Mouse (Mus musculus): ENCODE results near the gene Selenos. TPM values are rescaled to one million over a fixed set of nuclear protein-coding genes. Genes with fewer than 3 reads are reported as not detected.

The Selenos gene
- polyA plus RNA-seq, 1 experiment = 82.2 TPM

DNA sequence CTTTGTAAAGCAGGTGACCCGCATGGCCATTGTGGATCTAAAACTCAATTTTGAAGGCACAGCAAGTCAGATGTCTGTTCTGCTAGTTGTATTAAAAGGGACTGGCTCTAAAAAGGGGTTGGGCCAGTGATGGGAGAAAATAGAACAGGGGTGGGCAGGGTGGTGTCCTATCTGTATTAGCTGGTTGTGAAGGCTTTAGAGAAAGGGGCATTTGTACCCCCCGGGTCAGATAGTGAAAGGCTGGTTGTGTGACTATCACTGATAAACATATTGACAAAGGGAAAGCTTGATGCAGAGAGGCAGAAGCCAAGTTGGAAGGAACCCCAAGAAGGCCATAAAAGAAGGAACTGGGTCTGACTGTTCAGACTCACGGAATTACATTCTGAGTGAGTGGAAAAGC, 34.1 kb downstream of the Selenos start:
- Histone ChIP-seq H3K4me3 (ENCODE audit: insufficient read depth, low read length) (no peak overlapping the region), H3K27ac (ENCODE audit: insufficient read depth, low read length) (no peak overlapping the region), H3K4me1 (ENCODE audit: control insufficient read depth, insufficient read depth, low read length) (peaks cover 7% of the 10 kb centered on the region; the same call in 1 of the 2 replicates)
- TF ChIP-seq POLR2A (IDR thresholded peaks at IDR 0.05; ENCODE audit: extremely low read depth, insufficient read depth, low read length) = no peak
- no peak for TF ChIP-seq CTCF (IDR thresholded peaks at IDR 0.05; ENCODE audit: extremely low read depth, insufficient read depth, low read length)

DNA sequence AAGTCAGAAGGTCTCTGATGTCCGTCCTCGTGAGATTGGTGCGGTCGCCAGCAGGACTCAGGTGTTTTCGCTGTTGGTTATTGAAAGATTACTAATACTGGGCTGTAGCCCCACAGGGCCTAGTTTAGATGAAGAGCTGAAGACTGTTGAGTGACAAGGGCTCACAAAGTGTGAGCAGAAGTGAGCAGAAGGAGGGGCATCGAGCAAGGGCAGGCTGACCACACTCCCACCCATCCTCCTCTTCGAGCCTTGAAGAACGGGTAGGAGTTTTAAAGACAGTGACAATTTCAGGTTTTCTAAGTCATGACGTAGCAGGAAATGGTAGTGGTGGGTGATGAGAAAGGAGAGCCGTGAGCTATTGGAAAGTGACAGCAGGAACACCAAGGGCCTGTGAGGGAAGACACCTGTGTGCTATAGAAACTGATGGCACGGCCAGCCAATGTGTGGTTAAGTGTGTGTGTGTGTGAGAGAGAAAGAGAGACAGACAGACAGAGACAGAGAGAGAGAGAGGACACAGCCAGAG, 36.4 kb downstream of the Selenos start:
- Histone ChIP-seq H3K27ac (ENCODE audit: insufficient read depth, low read length) (no peak overlapping the region), H3K4me3 (ENCODE audit: insufficient read depth, low read length) (no peak overlapping the region), H3K4me1 (ENCODE audit: control insufficient read depth, insufficient read depth, low read length) (peaks cover 7% of the 10 kb centered on the region; the same call in 1 of the 2 replicates)
- TF ChIP-seq CTCF (IDR thresholded peaks at IDR 0.05; ENCODE audit: extremely low read depth, insufficient read depth, low read length) (no peak), POLR2A (IDR thresholded peaks at IDR 0.05; ENCODE audit: extremely low read depth, insufficient read depth, low read length) (no peak)

DNA sequence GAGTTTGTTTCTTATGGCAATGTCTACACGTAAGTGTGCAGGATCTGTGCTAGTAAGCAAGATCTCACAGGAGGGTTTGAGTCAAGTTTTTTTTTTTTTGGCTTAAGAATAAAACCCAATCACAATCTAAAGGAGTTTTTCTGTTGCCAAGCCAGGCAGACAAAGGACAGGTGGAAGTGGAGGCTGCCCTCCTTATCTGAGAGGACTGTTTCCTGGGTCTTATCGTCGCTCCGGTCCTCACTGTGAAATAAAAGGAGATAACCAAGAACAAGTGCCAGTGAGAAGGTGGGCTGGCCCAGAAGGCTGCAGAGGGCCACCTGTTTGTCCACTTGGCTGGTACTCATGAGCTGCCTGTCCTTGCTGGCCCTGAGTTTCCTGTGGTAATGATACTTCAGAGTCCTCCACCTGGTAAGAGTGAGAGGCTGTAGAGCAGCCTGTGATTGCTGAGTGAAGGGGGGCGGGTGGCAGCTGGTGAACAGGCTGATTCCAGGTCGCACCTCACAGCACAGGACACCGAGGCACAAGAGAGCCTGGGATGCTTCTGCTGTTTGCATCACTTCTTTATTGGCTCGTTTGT, 37.5 kb downstream of the Selenos start:
- H3K4me1 ChIP-seq (ENCODE audit: control insufficient read depth, insufficient read depth, low read length) = peaks cover 5% of the 10 kb centered on the region; the same call in 1 of the 2 replicates
- no peak for TF ChIP-seq CTCF (IDR thresholded peaks at IDR 0.05; ENCODE audit: extremely low read depth, insufficient read depth, low read length)
- no peak for TF ChIP-seq POLR2A (IDR thresholded peaks at IDR 0.05; ENCODE audit: extremely low read depth, insufficient read depth, low read length)
- H3K27ac ChIP-seq (ENCODE audit: insufficient read depth, low read length) = no peak overlapping the region
- no peak overlapping the region for H3K4me3 ChIP-seq (ENCODE audit: insufficient read depth, low read length)

DNA sequence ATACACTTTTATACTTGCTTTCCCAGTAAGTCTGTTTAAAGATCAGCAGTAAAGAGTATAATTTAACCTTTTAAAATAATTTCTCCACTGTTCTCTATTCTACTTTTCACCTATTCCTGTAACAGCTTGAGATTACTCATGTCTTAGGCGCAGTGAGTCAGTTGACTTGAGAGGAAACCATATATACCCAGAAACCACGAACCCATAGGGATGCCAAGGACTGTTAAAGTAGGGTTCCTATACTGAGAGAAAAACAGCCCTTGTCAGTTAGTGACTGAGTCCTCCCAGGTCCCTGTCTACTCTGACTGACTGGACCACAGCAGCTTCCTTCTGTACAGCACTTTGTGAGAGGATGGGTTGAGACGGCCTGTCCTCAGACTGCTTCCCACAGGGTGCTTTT, 38.6 kb downstream of the Selenos start:
- no peak for TF ChIP-seq CTCF (IDR thresholded peaks at IDR 0.05; ENCODE audit: extremely low read depth, insufficient read depth, low read length)
- no peak for TF ChIP-seq POLR2A (IDR thresholded peaks at IDR 0.05; ENCODE audit: extremely low read depth, insufficient read depth, low read length)
- H3K27ac ChIP-seq (ENCODE audit: insufficient read depth, low read length) = no peak overlapping the region
- H3K4me3 ChIP-seq (ENCODE audit: insufficient read depth, low read length) = no peak overlapping the region
- H3K4me1 ChIP-seq (ENCODE audit: control insufficient read depth, insufficient read depth, low read length) = peaks cover 3% of the 10 kb centered on the region; the same call in 1 of the 2 replicates

DNA sequence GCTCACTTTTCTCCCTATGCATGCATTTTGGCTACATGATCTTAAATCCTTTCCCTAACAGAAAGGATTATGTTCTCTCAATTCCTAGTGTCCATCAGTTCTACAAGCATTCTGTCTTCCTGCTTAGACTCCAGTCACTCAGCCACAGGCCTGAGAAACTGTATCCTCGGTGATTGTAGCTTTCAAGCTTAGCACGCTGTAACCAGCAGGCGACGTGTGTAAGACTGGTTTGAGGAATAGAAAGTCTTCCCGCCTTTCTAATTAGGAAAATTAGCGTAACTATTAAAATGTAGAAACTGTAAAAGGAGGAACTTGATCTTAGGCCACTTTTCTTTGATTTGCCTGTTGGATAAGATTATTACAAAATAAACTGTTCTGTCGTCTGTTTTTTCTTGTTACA, 39.3 kb downstream of the Selenos start:
- no peak overlapping the region for H3K4me3 ChIP-seq (ENCODE audit: insufficient read depth, low read length)
- TF ChIP-seq CTCF (IDR thresholded peaks at IDR 0.05; ENCODE audit: extremely low read depth, insufficient read depth, low read length) (no peak), POLR2A (IDR thresholded peaks at IDR 0.05; ENCODE audit: extremely low read depth, insufficient read depth, low read length) (no peak)
- H3K27ac ChIP-seq (ENCODE audit: insufficient read depth, low read length) = no peak overlapping the region
- H3K4me1 ChIP-seq (ENCODE audit: control insufficient read depth, insufficient read depth, low read length) = peaks cover 3% of the 10 kb centered on the region; the same call in 1 of the 2 replicates

DNA sequence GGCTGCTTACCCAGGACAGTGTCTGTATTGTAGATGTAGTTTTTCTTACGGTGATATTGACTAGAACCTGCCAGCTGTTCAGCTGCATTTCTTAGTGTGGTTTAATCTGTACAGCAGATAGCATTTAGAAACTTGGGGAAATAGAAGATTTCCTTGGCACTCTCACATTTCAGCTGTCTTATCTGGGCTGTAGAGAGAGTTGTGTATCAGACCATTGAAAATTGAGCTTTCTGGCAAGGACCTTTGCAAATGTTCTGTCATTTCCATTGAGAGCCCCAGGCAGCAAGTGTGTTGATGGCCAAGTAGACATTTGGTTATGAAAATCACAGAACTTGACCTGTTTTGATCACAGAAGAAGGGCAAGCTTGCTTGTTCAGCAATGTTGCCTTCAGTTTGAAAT, 40.7 kb downstream of the Selenos start:
- Histone ChIP-seq H3K4me3 (ENCODE audit: insufficient read depth, low read length) (no peak overlapping the region), H3K4me1 (ENCODE audit: control insufficient read depth, insufficient read depth, low read length) (peaks cover 3% of the 10 kb centered on the region; the same call in 1 of the 2 replicates), H3K27ac (ENCODE audit: insufficient read depth, low read length) (no peak overlapping the region)
- TF ChIP-seq CTCF (IDR thresholded peaks at IDR 0.05; ENCODE audit: extremely low read depth, insufficient read depth, low read length) = no peak
- no peak for TF ChIP-seq POLR2A (IDR thresholded peaks at IDR 0.05; ENCODE audit: extremely low read depth, insufficient read depth, low read length)

DNA sequence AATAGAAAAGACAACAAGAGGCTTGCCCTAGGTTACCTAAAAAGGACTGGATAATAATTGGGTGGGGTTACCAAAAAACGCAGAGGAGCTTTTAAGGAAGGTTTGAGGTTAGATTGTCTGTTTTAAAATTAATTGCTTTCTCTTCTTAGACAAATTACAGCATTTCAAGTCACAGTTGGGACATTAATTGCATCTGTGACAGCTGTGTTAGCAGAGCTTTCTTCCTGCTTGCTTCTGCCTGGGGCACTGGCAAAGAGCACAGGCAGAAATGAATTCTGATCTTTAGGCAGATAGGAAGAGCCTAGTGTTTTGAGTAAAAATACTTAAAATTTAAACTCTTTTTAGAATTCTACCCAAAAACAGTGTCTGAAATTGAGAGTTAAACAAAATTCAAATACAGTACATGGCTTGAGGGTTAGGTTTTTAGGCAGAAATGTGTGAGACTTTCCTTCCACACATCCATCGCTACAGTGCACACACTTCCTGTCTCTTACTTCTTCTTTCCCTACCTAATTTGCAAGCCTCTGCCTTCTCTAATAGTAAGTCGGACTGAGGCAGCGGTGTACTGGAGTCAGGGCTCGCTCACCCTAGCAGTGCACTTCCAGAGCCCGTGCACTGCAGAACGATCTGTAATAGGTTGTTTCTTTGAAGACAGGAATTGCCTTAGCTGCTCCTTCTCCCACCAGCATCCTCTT, 41.4 kb downstream of the Selenos start:
- Histone ChIP-seq H3K27ac (ENCODE audit: insufficient read depth, low read length) (no peak overlapping the region), H3K4me3 (ENCODE audit: insufficient read depth, low read length) (no peak overlapping the region), H3K4me1 (ENCODE audit: control insufficient read depth, insufficient read depth, low read length) (peaks cover 3% of the 10 kb centered on the region; the same call in 1 of the 2 replicates)
- TF ChIP-seq POLR2A (IDR thresholded peaks at IDR 0.05; ENCODE audit: extremely low read depth, insufficient read depth, low read length) (no peak), CTCF (IDR thresholded peaks at IDR 0.05; ENCODE audit: extremely low read depth, insufficient read depth, low read length) (no peak)

DNA sequence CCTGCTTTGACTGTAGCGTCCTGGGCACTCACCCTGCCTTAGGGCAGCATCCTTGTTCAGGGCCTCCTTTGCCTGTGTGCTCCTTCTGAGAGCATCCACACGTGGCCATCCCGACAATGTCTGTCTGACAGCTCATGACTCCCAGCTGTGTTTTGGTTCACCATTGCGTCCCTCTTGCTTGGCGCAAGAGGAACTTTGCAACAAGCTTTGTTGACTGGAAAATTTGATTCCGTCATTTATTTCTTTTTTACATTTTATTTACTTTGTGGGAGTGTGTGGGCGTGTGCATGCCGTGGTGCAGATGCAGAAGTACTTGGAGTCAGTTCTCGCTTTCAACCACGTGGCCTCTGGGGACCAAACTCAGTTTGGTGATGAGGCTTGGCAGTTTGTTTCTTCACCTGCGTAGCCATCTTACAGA, 45.1 kb downstream of the Selenos start:
- no peak overlapping the region for H3K4me3 ChIP-seq (ENCODE audit: insufficient read depth, low read length)
- H3K4me1 ChIP-seq (ENCODE audit: control insufficient read depth, insufficient read depth, low read length) = no peaks in the 10 kb centered on the region
- TF ChIP-seq POLR2A (IDR thresholded peaks at IDR 0.05; ENCODE audit: extremely low read depth, insufficient read depth, low read length) (no peak), CTCF (IDR thresholded peaks at IDR 0.05; ENCODE audit: extremely low read depth, insufficient read depth, low read length) (no peak)
- no peak overlapping the region for H3K27ac ChIP-seq (ENCODE audit: insufficient read depth, low read length)

DNA sequence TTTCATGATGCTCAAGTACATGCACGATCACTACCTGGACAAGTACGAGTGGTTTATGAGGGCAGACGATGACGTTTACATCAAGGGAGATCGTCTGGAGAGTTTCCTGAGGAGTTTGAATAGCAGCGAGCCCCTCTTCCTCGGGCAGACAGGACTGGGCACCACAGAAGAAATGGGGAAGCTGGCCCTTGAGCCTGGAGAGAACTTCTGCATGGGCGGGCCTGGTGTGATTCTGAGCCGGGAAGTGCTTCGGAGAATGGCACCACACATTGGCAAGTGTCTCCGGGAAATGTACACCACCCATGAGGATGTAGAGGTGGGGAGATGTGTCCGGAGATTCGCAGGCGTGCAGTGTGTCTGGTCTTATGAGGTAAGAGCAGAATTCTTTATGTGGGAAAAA, 45.9 kb downstream of the Selenos start:
- TF ChIP-seq POLR2A (IDR thresholded peaks at IDR 0.05; ENCODE audit: extremely low read depth, insufficient read depth, low read length) (no peak), CTCF (IDR thresholded peaks at IDR 0.05; ENCODE audit: extremely low read depth, insufficient read depth, low read length) (no peak)
- Histone ChIP-seq H3K4me1 (ENCODE audit: control insufficient read depth, insufficient read depth, low read length) (no peaks in the 10 kb centered on the region), H3K4me3 (ENCODE audit: insufficient read depth, low read length) (no peak overlapping the region), H3K27ac (ENCODE audit: insufficient read depth, low read length) (no peak overlapping the region)
